Mouse (Mus musculus) embryonic fibroblast, embryonic 13.5 days (primary cell): ENCODE data around the gene Lrrc28.

Source experiments
- CTCF ChIP-seq: IDR thresholded peaks from 2 replicates; pipeline ENCODE4 v1.5.1; 2011; ENCODE audit warnings: mild to moderate bottlenecking, control low read depth, low read length, moderate library complexity, borderline replicate concordance; ENCODE audit not compliant: insufficient read depth
- POLR2A ChIP-seq: IDR thresholded peaks from 2 replicates; pipeline ENCODE4 v1.6.1; 2011; ENCODE audit warnings: low read depth, mild to moderate bottlenecking, control low read depth, low read length, moderate library complexity

GRCm38 (mm10) chr7:67613795-67614463, 31.1 kb downstream of the Lrrc28 start:
- TF ChIP-seq CTCF (no peak), POLR2A (no peak)
